Mouse (Mus musculus): ENCODE measurements around the gene Adap1. TPM values are rescaled to one million over a fixed set of nuclear protein-coding genes. Genes with fewer than 3 reads are reported as not detected.

The Adap1 gene
- polyA plus RNA-seq, 1 experiment from 2014 or later = 2.5 TPM

DNA sequence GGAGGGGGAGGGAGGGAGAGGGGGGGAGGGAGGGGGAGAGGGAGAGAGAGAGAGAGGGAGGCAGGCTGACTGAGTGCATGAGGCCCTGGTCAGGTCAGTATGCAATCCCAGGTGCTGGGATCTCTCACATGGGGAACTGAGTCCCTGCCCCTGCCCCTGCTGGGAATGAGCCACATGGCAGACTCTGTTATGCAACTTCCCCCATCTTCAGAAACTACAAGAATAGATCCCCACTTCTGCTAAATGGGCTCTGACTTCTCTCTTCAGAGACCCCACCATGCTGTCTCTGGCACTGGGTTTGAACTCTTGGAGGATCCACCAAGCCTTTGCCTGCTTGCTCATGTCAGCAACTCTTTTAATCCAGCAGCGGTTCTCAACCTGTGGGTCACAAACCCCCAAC lies 40.4 kb upstream of the Adap1 start:
- no peak overlapping the region for H3K27ac ChIP-seq (replicated peaks)
- H3K4me2 ChIP-seq (replicated peaks) = no peak overlapping the region
- no peaks in the 10 kb centered on the region for H3K27me3 ChIP-seq
- WGBS = 69% methylated on average over 1 of the region's 1 CpGs
- H3K9ac ChIP-seq = no peak overlapping the region
- peaks cover 2% of the 10 kb centered on the region; the same call in 1 of the 2 replicates for H3K36me3 ChIP-seq
- H3K4me3 ChIP-seq (replicated peaks) = no peak overlapping the region
- no peaks in the 10 kb centered on the region for H3K9me3 ChIP-seq (replicated peaks)
- peaks cover 22% of the 10 kb centered on the region for H3K4me1 ChIP-seq
- ATAC-seq (ENCODE audit: insufficient number of reproducible peaks, low FRiP score, low TSS enrichment, low read depth) = no peak

GRCm38 (mm10) chr5:139364911-139365571 lies 39.6 kb upstream of the Adap1 start:
- Histone ChIP-seq H3K9me3 (replicated peaks) (no peaks in the 10 kb centered on the region), H3K36me3 (peaks cover 2% of the 10 kb centered on the region; the same call in 1 of the 2 replicates), H3K9ac (no peak overlapping the region), H3K4me1 (peaks cover 19% of the 10 kb centered on the region), H3K4me2 (replicated peaks) (peak overlapping the region; percentile 45; the same call in 1 of the 2 replicates), H3K4me3 (replicated peaks) (no peak overlapping the region), H3K27me3 (no peaks in the 10 kb centered on the region), H3K27ac (replicated peaks) (peak overlapping the region; percentile 71)
- ATAC-seq (ENCODE audit: insufficient number of reproducible peaks, low FRiP score, low TSS enrichment, low read depth) = no peak
- WGBS = 17% methylated on average over 5 of the region's 5 CpGs

GRCm38 (mm10) chr5:139364260-139364910 lies 39.0 kb upstream of the Adap1 start:
- H3K9me3 ChIP-seq (replicated peaks) = no peaks in the 10 kb centered on the region
- H3K9ac ChIP-seq = no peak overlapping the region
- ATAC-seq (ENCODE audit: insufficient number of reproducible peaks, low FRiP score, low TSS enrichment, low read depth) = peak; percentile 55
- H3K27me3 ChIP-seq = no peaks in the 10 kb centered on the region
- H3K4me3 ChIP-seq (replicated peaks) = no peak overlapping the region; the same call in 1 of the 2 replicates
- peak overlapping the region; percentile 71 for H3K27ac ChIP-seq (replicated peaks)
- H3K36me3 ChIP-seq = peaks cover 2% of the 10 kb centered on the region; the same call in 1 of the 2 replicates
- H3K4me2 ChIP-seq (replicated peaks) = peak overlapping the region; percentile 45
- 14% methylated on average over 12 of the region's 12 CpGs for WGBS
- peaks cover 16% of the 10 kb centered on the region for H3K4me1 ChIP-seq

- Histone ChIP-seq H3K36me3 (peaks cover 2% of the 10 kb centered on the region; the same call in 1 of the 2 replicates), H3K4me2 (replicated peaks) (peak overlapping the region; percentile 45; the same call in 1 of the 2 replicates), H3K4me1 (peaks cover 16% of the 10 kb centered on the region), H3K4me3 (replicated peaks) (no peak overlapping the region), H3K27ac (replicated peaks) (no peak overlapping the region), H3K9me3 (replicated peaks) (no peaks in the 10 kb centered on the region), H3K27me3 (no peaks in the 10 kb centered on the region), H3K9ac (no peak overlapping the region)
- no peak for ATAC-seq (ENCODE audit: insufficient number of reproducible peaks, low FRiP score, low TSS enrichment, low read depth)
- WGBS = 61% methylated on average over 7 of the region's 7 CpGs
Measured at GRCm38 (mm10) chr5:139363858-139364257, 38.4 kb upstream of the Adap1 start.

GRCm38 (mm10) chr5:139359244-139359643 lies 33.8 kb upstream of the Adap1 start:
- no peaks in the 10 kb centered on the region for H3K9me3 ChIP-seq (replicated peaks)
- H3K36me3 ChIP-seq = peaks cover 2% of the 10 kb centered on the region; the same call in 1 of the 2 replicates
- no peak for ATAC-seq (ENCODE audit: insufficient number of reproducible peaks, low FRiP score, low TSS enrichment, low read depth)
- H3K4me3 ChIP-seq (replicated peaks) = no peak overlapping the region
- peaks cover 15% of the 10 kb centered on the region for H3K4me1 ChIP-seq
- H3K4me2 ChIP-seq (replicated peaks) = no peak overlapping the region
- H3K9ac ChIP-seq = no peak overlapping the region
- WGBS = 90% methylated on average over 5 of the region's 5 CpGs
- no peaks in the 10 kb centered on the region for H3K27me3 ChIP-seq
- no peak overlapping the region for H3K27ac ChIP-seq (replicated peaks)

GRCm38 (mm10) chr5:139358653-139359052 lies 33.2 kb upstream of the Adap1 start:
- Histone ChIP-seq H3K27me3 (no peaks in the 10 kb centered on the region), H3K9me3 (replicated peaks) (no peaks in the 10 kb centered on the region), H3K4me1 (peaks cover 15% of the 10 kb centered on the region), H3K4me2 (replicated peaks) (no peak overlapping the region), H3K9ac (no peak overlapping the region), H3K27ac (replicated peaks) (no peak overlapping the region), H3K4me3 (replicated peaks) (no peak overlapping the region), H3K36me3 (peaks cover 2% of the 10 kb centered on the region; the same call in 1 of the 2 replicates)
- ATAC-seq (ENCODE audit: insufficient number of reproducible peaks, low FRiP score, low TSS enrichment, low read depth) = no peak
- 73% methylated on average over 2 of the region's 2 CpGs for WGBS

DNA sequence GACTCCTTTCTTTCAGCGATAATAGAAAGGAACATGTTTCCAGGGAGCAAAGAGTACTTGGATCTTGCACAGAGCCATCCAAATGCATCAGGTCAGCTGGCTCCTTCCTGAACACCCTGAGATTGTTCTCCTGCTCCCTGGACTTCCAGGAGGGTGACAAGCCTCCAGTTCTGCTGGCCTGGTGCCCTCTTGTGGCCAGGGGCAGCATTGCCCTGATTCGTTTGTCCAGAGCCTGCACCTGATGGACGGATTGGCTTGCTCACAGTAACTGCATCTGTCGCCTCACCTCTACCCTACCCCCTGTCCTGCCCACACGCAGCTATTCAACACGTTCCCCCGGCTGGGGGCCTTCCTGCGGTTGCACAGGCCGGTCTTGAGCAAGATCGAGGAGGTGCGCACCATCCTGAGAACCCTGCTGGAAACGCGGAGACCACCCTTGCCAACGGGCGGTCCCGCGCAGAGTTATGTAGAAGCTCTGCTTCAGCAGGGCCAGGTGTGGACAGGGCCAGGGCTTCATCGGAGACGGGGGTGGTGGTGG lies 29.9 kb upstream of the Adap1 start:
- ATAC-seq (ENCODE audit: insufficient number of reproducible peaks, low FRiP score, low TSS enrichment, low read depth) = no peak
- WGBS = 38% methylated on average over 19 of the region's 19 CpGs
- no peak overlapping the region for H3K9ac ChIP-seq

DNA sequence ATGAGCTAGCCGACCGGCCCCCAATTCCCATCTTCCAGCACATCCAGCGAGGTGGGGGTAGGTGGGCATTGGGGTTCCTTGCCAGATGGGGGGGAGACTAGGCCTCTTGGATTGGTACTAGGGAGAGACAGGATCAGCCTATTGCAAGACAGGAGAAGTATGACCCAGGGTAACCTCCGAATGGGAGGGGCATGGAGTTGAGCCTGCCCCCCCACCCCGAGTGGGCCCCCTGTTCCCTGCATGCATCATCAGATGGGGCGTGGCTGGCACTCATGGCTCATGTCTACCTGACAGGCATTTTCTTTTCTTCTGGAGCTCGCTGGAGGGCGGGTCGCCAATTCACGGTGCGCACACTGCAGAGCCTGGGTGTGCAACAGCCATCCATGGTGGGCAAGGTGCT lies 28.5 kb upstream of the Adap1 start:
- no peaks in the 10 kb centered on the region for H3K27me3 ChIP-seq
- peak overlapping the region; percentile 33 for H3K4me3 ChIP-seq (replicated peaks)
- no peak overlapping the region for H3K9ac ChIP-seq
- peaks cover 52% of the 10 kb centered on the region for H3K4me1 ChIP-seq
- ATAC-seq (ENCODE audit: insufficient number of reproducible peaks, low FRiP score, low TSS enrichment, low read depth) = no peak
- 73% methylated on average over 11 of the region's 11 CpGs for WGBS
- H3K27ac ChIP-seq (replicated peaks) = peak overlapping the region; percentile 79; the same call in 1 of the 2 replicates
- peak overlapping the region; percentile 34 for H3K4me2 ChIP-seq (replicated peaks)
- H3K36me3 ChIP-seq = no peaks in the 10 kb centered on the region; the same call in 1 of the 2 replicates
- H3K9me3 ChIP-seq (replicated peaks) = no peaks in the 10 kb centered on the region

More for the DNA sequence above, 29.9 kb upstream of the Adap1 start:
- Histone ChIP-seq H3K27ac (replicated peaks) (no peak overlapping the region), H3K36me3 (no peaks in the 10 kb centered on the region; the same call in 1 of the 2 replicates), H3K27me3 (no peaks in the 10 kb centered on the region), H3K4me1 (peaks cover 43% of the 10 kb centered on the region), H3K4me3 (replicated peaks) (no peak overlapping the region), H3K4me2 (replicated peaks) (no peak overlapping the region), H3K9me3 (replicated peaks) (no peaks in the 10 kb centered on the region)

- peak overlapping the region; percentile 33 for H3K4me3 ChIP-seq (replicated peaks)
- no peaks in the 10 kb centered on the region for H3K9me3 ChIP-seq (replicated peaks)
- H3K27me3 ChIP-seq = no peaks in the 10 kb centered on the region
- H3K27ac ChIP-seq (replicated peaks) = peak overlapping the region; percentile 79
- H3K4me2 ChIP-seq (replicated peaks) = peak overlapping the region; percentile 34
- H3K4me1 ChIP-seq = peaks cover 52% of the 10 kb centered on the region
- 51% methylated on average over 10 of the region's 10 CpGs for WGBS
- ATAC-seq (ENCODE audit: insufficient number of reproducible peaks, low FRiP score, low TSS enrichment, low read depth) = no peak
- H3K36me3 ChIP-seq = no peaks in the 10 kb centered on the region; the same call in 1 of the 2 replicates
- H3K9ac ChIP-seq = no peak overlapping the region
Measured at GRCm38 (mm10) chr5:139353496-139353895, 28.1 kb upstream of the Adap1 start.

- Histone ChIP-seq H3K27ac (replicated peaks) (peak within 1 kb of the TSS; percentile 88), H3K4me3 (replicated peaks) (peak within 1 kb of the TSS; percentile 33), H3K9ac (no peak within 1 kb of the TSS), H3K36me3 (no peaks in the 10 kb centered on the region), H3K27me3 (no peaks in the 10 kb centered on the region), H3K4me2 (replicated peaks) (peak within 1 kb of the TSS; percentile 37), H3K4me1 (peaks cover 52% of the 10 kb centered on the region), H3K9me3 (replicated peaks) (no peaks in the 10 kb centered on the region)
- 41% methylated on average over 6 of the region's 6 CpGs for WGBS
- ATAC-seq (ENCODE audit: insufficient number of reproducible peaks, low FRiP score, low TSS enrichment, low read depth) = no peak
Measured at GRCm38 (mm10) chr5:139352317-139352716, 26.9 kb upstream of the Adap1 start, which contains the start of gene Cyp2w1. Gene Cyp2w1 (plus strand): TSS chr5:139352617.

- Histone ChIP-seq H3K27me3 (no peaks in the 10 kb centered on the region), H3K36me3 (no peaks in the 10 kb centered on the region), H3K27ac (replicated peaks) (peak overlapping the region; percentile 88), H3K4me2 (replicated peaks) (peak overlapping the region; percentile 37), H3K4me1 (peaks cover 56% of the 10 kb centered on the region), H3K9ac (no peak overlapping the region), H3K9me3 (replicated peaks) (no peaks in the 10 kb centered on the region), H3K4me3 (replicated peaks) (peak overlapping the region; percentile 10; the same call in 1 of the 2 replicates)
- ATAC-seq (ENCODE audit: insufficient number of reproducible peaks, low FRiP score, low TSS enrichment, low read depth) = peak; percentile 40
- WGBS = 15% methylated on average over 8 of the region's 8 CpGs
Measured at GRCm38 (mm10) chr5:139351628-139352027, 26.2 kb upstream of the Adap1 start.
